Mouse (Mus musculus) ZHBTc4 (cell line): ENCODE measurements around the gene Clasp1.

Source experiments
- DNase-seq: peaks from one replicate; pipeline ENCODE4 v3.0.0-alpha.2; 2011; ENCODE audit warnings: low read depth, low spot score

Gene Clasp1

GRCm38 (mm10) chr1:118498311-118498710 is 109.5 kb downstream of the Clasp1 start:
- DNase-seq: peak; percentile 86

GRCm38 (mm10) chr1:118500606-118501005 is 111.7 kb downstream of the Clasp1 start:
- no peak for DNase-seq

GRCm38 (mm10) chr1:118501691-118502090 is 112.8 kb downstream of the Clasp1 start:
- no peak for DNase-seq

GRCm38 (mm10) chr1:118505746-118506145 is 116.9 kb downstream of the Clasp1 start:
- peak; percentile 28 for DNase-seq

GRCm38 (mm10) chr1:118510996-118511395 is 122.1 kb downstream of the Clasp1 start:
- DNase-seq: no peak

- no peak for DNase-seq
Observed at GRCm38 (mm10) chr1:118511738-118512530, 123.1 kb downstream of the Clasp1 start.

GRCm38 (mm10) chr1:118516256-118516655 is 127.4 kb downstream of the Clasp1 start:
- peak; percentile 45 for DNase-seq

GRCm38 (mm10) chr1:118523161-118523560 is 134.3 kb downstream of the Clasp1 start:
- no peak for DNase-seq

GRCm38 (mm10) chr1:118525336-118525735 is 136.5 kb downstream of the Clasp1 start:
- DNase-seq: peak; percentile 13

- peak; percentile 74 for DNase-seq
Observed at GRCm38 (mm10) chr1:118529213-118529612, 140.4 kb downstream of the Clasp1 start.

GRCm38 (mm10) chr1:118531259-118531658 is 142.4 kb downstream of the Clasp1 start:
- DNase-seq: no peak

GRCm38 (mm10) chr1:118536021-118536420 is 147.2 kb downstream of the Clasp1 start:
- no peak for DNase-seq

GRCm38 (mm10) chr1:118539046-118539445 is 150.2 kb downstream of the Clasp1 start:
- DNase-seq: peak; percentile 53

- no peak for DNase-seq
Observed at GRCm38 (mm10) chr1:118542880-118543279, 154.0 kb downstream of the Clasp1 start.

GRCm38 (mm10) chr1:118548769-118549168 is 159.9 kb downstream of the Clasp1 start:
- DNase-seq: no peak

- no peak for DNase-seq
Observed at GRCm38 (mm10) chr1:118551152-118551551, 162.3 kb downstream of the Clasp1 start.

- DNase-seq: no peak
Observed at GRCm38 (mm10) chr1:118552071-118552470, 163.2 kb downstream of the Clasp1 start.

GRCm38 (mm10) chr1:118553045-118553444 is 164.2 kb downstream of the Clasp1 start:
- DNase-seq: no peak

- no peak for DNase-seq
Observed at GRCm38 (mm10) chr1:118553451-118553850, 164.6 kb downstream of the Clasp1 start.

- DNase-seq: no peak
Observed at GRCm38 (mm10) chr1:118554961-118555360, 166.1 kb downstream of the Clasp1 start.

GRCm38 (mm10) chr1:118559716-118560115 is 170.9 kb downstream of the Clasp1 start:
- no peak for DNase-seq

GRCm38 (mm10) chr1:118564561-118564960 is 175.7 kb downstream of the Clasp1 start:
- DNase-seq: peak; percentile 58

GRCm38 (mm10) chr1:118567659-118568058 is 178.8 kb downstream of the Clasp1 start:
- no peak for DNase-seq
